Mouse (Mus musculus): Measurements from ENCODE around the gene Fam102b. TPM values are rescaled to one million over a fixed set of nuclear protein-coding genes. Genes with fewer than 3 reads are reported as not detected.
A peak's percentile ranks its signal among the peaks of the same experiment; 100 is the strongest.

The Fam102b gene
- total RNA-seq, 2 experiments from 2014 or later: 27.6 to 30.9 TPM

DNA sequence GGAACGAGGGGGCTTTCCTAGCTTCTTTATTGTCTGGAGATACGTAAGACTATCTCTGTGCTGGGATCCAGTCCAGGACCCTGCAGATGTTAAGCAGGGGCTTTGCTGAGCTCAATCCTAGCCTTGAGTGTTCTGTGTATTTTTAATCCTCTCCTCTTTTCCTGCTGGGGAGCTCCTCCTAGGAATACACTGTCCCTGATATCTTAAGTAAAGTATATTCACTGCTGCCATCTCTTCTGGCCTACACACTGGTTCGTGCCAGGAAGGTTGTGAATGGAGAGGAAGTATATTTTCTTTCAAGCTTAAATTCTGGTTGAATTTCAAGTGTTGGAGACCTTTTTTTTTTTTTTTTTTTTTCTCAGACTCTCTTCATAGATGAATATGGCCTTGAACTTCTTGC lies 64.1 kb downstream of the Fam102b start:
- no peak for DNase-seq (ENCODE audit: low spot score in 2 of 2)

DNA sequence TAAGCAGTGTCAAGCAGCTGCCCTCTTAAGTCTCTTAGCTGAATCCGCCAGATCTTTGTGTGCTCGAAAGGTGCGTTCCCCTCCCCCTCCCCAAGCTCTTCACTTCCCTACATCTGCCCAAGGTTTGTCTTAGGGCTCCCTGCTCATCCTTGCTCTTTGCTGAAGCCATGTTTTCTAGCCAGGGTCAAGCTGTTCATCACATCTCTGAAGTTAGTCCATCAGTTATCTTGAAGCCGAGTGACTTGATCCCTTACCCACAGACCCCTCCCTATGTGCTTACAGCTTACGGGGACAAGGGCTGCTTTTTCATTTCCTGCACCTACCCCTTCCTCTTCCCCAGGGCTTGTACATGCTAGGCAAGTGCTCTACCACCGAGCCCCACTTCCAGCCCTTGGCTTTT lies 65.8 kb downstream of the Fam102b start:
- DNase-seq (ENCODE audit: low spot score in 2 of 2): peak in 1 of 2 experiments; percentile 1

DNA sequence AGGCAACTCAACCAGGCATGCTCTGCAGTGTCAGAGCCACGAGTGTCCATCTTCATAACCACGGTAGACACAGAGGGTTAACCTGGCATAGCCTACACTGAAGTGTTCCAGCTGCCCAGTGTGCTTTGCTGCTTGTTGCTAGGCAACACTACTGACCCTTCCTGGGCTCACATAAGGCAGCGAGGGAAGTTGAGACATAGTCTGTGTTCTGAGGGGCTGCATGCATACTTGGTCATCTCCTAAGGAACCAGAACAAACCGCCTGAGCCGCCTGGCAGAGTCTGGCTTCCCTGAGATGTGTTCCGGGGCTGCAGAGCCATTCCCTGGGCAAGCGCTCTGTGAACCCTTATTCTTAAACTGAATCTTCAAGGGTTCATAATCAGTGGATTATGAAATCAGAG lies 66.2 kb downstream of the Fam102b start:
- peak in 1 of 2 experiments; percentile 10 for DNase-seq (ENCODE audit: low spot score in 2 of 2)

DNA sequence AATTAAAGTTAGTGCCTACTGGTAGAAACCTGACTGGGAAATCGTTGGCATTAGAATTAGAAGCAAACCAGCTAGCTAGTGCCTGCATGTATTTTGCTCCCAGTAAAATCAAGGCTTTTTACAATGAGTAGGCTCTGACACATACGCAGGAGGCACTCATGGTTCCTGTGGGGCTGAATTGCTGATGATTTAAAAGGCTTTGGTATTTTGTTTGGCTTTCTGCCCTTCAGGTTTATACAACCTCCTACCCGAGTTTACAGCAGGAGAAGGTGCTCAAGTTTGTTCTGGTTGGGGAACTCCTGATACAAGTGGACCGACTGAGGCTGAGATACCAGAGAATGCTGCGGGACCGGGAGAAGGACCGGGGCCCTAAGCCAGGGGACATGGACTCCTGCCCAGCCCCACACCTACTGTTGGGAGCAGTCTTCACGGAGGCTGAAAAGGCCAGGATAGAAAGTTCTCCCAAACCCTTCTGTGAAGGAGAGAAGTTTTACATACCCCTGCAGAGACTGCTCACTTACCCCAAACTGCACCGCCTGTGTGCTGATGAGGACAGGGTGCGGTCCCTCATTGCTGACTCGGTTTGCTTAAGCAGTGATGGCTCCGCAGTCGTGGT lies 67.6 kb downstream of the Fam102b start:
- DNase-seq (ENCODE audit: low spot score in 2 of 2): peak in 1 of 2 experiments; percentile 13

GRCm38 (mm10) chr3:108957976-108958375 lies 69.4 kb downstream of the Fam102b start:
- no peak for DNase-seq (ENCODE audit: low spot score in 2 of 2)

GRCm38 (mm10) chr3:108940996-108941395 lies 86.4 kb downstream of the Fam102b start:
- no peak for DNase-seq (ENCODE audit: low spot score in 2 of 2)

- DNase-seq (ENCODE audit: low spot score in 2 of 2): peak in 1 of 2 experiments; percentile 12
Observed at GRCm38 (mm10) chr3:108940001-108940633, 87.3 kb downstream of the Fam102b start, which contains the start of gene Gm9857. TSS of gene Gm9857 (minus strand) at chr3:108940445.

DNA sequence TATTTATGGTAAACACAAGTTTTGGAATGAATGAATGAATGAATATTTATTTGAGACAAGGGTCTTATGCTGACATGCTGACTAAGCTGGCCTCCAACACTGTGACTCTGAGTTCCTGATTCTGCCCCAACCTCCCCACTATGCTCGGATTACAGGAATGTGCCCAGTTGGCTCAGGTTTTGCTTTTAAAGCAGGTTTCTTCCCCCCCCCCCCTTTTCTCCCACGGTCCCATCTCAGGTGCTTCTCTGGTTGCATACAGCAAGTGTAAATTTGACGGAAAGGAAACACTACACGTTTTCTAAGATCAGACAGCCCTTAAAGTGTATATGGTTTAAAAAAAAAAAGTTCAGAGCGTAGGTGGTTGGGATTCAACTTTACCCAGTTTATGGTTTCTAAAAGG lies 87.8 kb downstream of the Fam102b start, which contains the start of gene Henmt1:
Henmt1 (plus strand) TSS at position 301 of the 400 bp plus-strand sequence.
- no peak for DNase-seq (ENCODE audit: low spot score in 2 of 2)

DNA sequence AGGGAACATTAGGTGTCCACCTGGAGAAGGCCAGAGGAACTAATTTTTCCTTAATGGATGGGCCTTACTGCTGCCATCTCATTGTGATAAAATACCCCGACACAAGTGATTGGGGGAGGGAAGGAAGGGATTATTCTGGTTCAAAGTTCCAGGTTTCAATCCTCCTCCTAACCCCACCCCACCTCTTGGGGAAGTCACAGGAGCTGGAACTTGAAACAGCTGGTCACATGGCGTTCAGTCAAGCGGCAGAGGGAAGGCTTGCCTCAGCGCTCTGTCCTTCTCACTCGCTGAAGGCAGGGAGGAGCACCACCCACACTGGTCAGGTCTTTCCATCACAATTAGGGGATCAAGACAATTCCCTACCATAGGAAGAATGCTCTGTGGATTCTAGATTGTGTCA lies 88.7 kb downstream of the Fam102b start:
- no peak for DNase-seq (ENCODE audit: low spot score in 2 of 2)

- DNase-seq (ENCODE audit: low spot score in 2 of 2): no peak
Observed at GRCm38 (mm10) chr3:108933557-108933956, 93.8 kb downstream of the Fam102b start.

- DNase-seq (ENCODE audit: low spot score in 2 of 2): no peak
Observed at GRCm38 (mm10) chr3:108926308-108926707, 101.1 kb downstream of the Fam102b start.

DNA sequence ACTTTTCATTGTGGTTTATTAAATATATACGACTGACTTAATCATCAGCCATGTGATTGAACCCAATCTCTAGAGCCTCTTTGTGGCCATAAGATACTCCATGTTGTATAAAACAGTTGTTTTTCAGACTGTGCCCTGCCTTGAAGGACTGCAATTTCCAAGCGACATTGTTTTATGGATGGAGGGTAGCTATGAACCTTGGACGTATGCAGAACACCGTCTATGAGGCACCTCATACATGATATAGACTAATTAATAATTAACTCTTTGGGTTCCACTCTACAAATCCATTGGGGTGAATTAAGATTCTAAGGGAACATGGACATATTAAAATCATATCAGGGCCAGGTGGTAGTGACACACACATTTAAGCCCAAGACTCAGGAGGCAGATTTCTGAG lies 101.7 kb downstream of the Fam102b start:
- no peak for DNase-seq (ENCODE audit: low spot score in 2 of 2)

DNA sequence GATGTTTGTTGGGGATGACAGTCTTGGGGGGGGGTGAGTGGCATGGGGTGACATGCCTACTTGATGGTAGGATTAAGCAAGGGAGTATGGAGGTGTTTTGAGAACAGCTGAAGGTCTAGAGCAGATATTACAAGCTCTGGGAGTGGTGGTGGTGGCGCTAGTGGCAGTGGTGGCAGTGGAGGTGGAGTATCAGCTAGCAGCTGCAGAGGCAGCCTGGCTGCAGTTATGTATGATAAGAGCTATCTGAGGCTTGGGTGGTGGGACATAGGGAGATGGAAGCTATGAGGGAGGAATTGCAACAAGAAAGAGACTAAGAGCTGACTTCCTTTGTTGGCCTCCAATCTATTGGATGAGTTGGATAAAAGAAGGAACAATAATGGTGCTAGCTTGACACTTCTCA lies 105.6 kb downstream of the Fam102b start:
- DNase-seq (ENCODE audit: low spot score in 2 of 2): no peak

Small RNA genes within 50 kb of the gene (microRNA-seq; reads per million reads assigned to microRNA genes)
- gene Gm44384: not detected

Other genes starting within 250 kb of the Fam102b start
- gene Stxbp3, start 187.1 kb downstream of the Fam102b start, total RNA-seq (2021): 10 to 100 TPM; 40.8 to 44.2 TPM
- gene Fndc7, start 137.6 kb downstream of the Fam102b start, total RNA-seq (2021): under 1 TPM; 0.31 to 0.42 TPM
- gene Prpf38b, start 115.9 kb downstream of the Fam102b start, total RNA-seq (2021): 10 to 100 TPM; 40.8 to 45.6 TPM
- gene Henmt1, start 87.7 kb downstream of the Fam102b start, total RNA-seq (2021): not detected
- not detected for gene Gm9857, start 87.2 kb downstream of the Fam102b start, total RNA-seq (2021)
- not detected for gene Slc25a54, start 52.9 kb upstream of the Fam102b start, total RNA-seq (2021)
- 10 to 100 TPM; 40.2 to 50.6 TPM for gene Slc25a24, start 95.5 kb upstream of the Fam102b start, total RNA-seq (2021)